Mouse (Mus musculus) CH12.LX (cell line): ENCODE data around the gene March1. TPM values are rescaled to one million over a fixed set of nuclear protein-coding genes. Genes with fewer than 3 reads are reported as not detected.

Source experiments
- DNase-seq: peaks from one replicate; pipeline ENCODE4 v3.0.0-alpha.2; 2013; ENCODE audit errors: extremely low read depth
- H3K27ac ChIP-seq: 2 replicates; pipeline ENCODE4 v1.5.1; 2012; ENCODE audit warnings: low read depth, mild to moderate bottlenecking, control low read depth, moderate library complexity; ENCODE audit not compliant: insufficient read depth
- H3K27me3 ChIP-seq: replicated peaks from 2 replicates; pipeline ENCODE3; 2012; ENCODE audit warnings: inconsistent platforms
- H3K36me3 ChIP-seq, 2 experiments: replicated peaks in 1 of 2; 2 replicates each; pipeline versions ENCODE3 to v1.6.1; 2012; ENCODE audit warnings: inconsistent platforms in 1 of 2, low read length in 1 of 2, mild to moderate bottlenecking in 1 of 2, mixed read lengths in 1 of 2, moderate library complexity in 1 of 2; ENCODE audit not compliant: control insufficient read depth in 1 of 2, insufficient read depth in 1 of 2
- H3K4me1 ChIP-seq, 2 experiments: 2 replicates each; pipeline ENCODE4 v1.6.1; 2012; ENCODE audit warnings: inconsistent platforms in 1 of 2, moderate library complexity in 1 of 2; ENCODE audit not compliant: insufficient read depth in 2 of 2, control insufficient read depth in 1 of 2
- H3K4me2 ChIP-seq: 2 replicates; pipeline ENCODE4 v1.6.1; 2012; ENCODE audit warnings: low read depth, mild to moderate bottlenecking, control low read depth; ENCODE audit not compliant: poor library complexity, insufficient read depth, severe bottlenecking
- H3K4me3 ChIP-seq, 3 experiments: fragments of 150-350 bp in 1 of 3; sonication (generic) in 1 of 3; replicated peaks in 1 of 3; 2 replicates each; pipeline versions ENCODE3 to v1.5.1; 2011 to 2012; ENCODE audit warnings: low read depth in 2 of 3, low read length in 2 of 3, mild to moderate bottlenecking in 2 of 3, moderate library complexity in 2 of 3, control low read depth in 1 of 3, improper control_type of control experiment in 1 of 3, inconsistent platforms in 1 of 3, mixed read lengths in 1 of 3; ENCODE audit not compliant: poor library complexity in 1 of 3
- H3K79me2 ChIP-seq: replicated peaks from 2 replicates; pipeline ENCODE4 v1.6.1; 2012; ENCODE audit warnings: mild to moderate bottlenecking, moderate library complexity; ENCODE audit not compliant: control insufficient read depth, poor library complexity, insufficient read depth, severe bottlenecking; ENCODE audit errors: extremely low read depth
- H3K9ac ChIP-seq: 2 replicates; pipeline ENCODE4 v1.6.1; 2012; ENCODE audit warnings: low read depth, mild to moderate bottlenecking, control low read depth, moderate library complexity; ENCODE audit not compliant: insufficient read depth
- H3K9me3 ChIP-seq: replicated peaks from 2 replicates; pipeline ENCODE3; 2012; ENCODE audit warnings: low read length, inconsistent platforms, mixed read lengths
- BHLHE40 ChIP-seq: IDR thresholded peaks from 2 replicates; pipeline ENCODE4 v1.6.1; 2011; ENCODE audit warnings: mild to moderate bottlenecking, low read depth, low read length, improper control_type of control experiment
- CHD1 ChIP-seq: IDR thresholded peaks from 2 replicates; pipeline ENCODE4 v1.6.1; 2012; ENCODE audit warnings: low read depth, low read length, improper control_type of control experiment, inconsistent platforms
- CHD2 ChIP-seq: IDR thresholded peaks from 2 replicates; pipeline ENCODE4 v1.6.1; 2011; ENCODE audit warnings: low read length, improper control_type of control experiment
- CTCF ChIP-seq, 2 experiments: IDR thresholded peaks in 1 of 2; conservative IDR thresholded peaks in 1 of 2; 2 replicates each; pipeline ENCODE4 v1.5.1; 2011 to 2012; ENCODE audit warnings: low read depth in 2 of 2, low read length in 2 of 2, improper control_type of control experiment in 1 of 2, inconsistent platforms in 1 of 2, mild to moderate bottlenecking in 1 of 2, moderate library complexity in 1 of 2
- E2F4 ChIP-seq: IDR thresholded peaks from 2 replicates; pipeline ENCODE4 v1.6.1; 2011; ENCODE audit warnings: low read depth, low read length, improper control_type of control experiment; ENCODE audit not compliant: insufficient replicate concordance
- EP300 ChIP-seq: IDR thresholded peaks from 2 replicates; pipeline ENCODE4 v1.6.1; 2011; ENCODE audit warnings: low read length, improper control_type of control experiment
- ETS1 ChIP-seq: conservative IDR thresholded peaks from 2 replicates; pipeline ENCODE4 v1.6.1; 2012; ENCODE audit warnings: low read depth, mild to moderate bottlenecking, inconsistent platforms, low read length, improper control_type of control experiment, moderate library complexity
- HCFC1 ChIP-seq: IDR thresholded peaks from 2 replicates; pipeline ENCODE4 v1.6.1; 2012; ENCODE audit warnings: low read depth, mild to moderate bottlenecking, inconsistent platforms, low read length, improper control_type of control experiment
- IRF4 ChIP-seq: IDR thresholded peaks from 2 replicates; pipeline ENCODE4 v1.6.1; 2014; ENCODE audit warnings: low read depth, mild to moderate bottlenecking, inconsistent platforms, low read length, improper control_type of control experiment
- JUN ChIP-seq: IDR thresholded peaks from 2 replicates; pipeline ENCODE4 v1.6.1; 2011; ENCODE audit warnings: low read depth, mild to moderate bottlenecking, low read length, improper control_type of control experiment, moderate library complexity; ENCODE audit not compliant: insufficient read depth
- JUND ChIP-seq: conservative IDR thresholded peaks from 2 replicates; pipeline ENCODE4 v1.6.1; 2011; ENCODE audit warnings: low read depth, low read length, improper control_type of control experiment
- KAT2A ChIP-seq: IDR thresholded peaks from 2 replicates; pipeline ENCODE4 v1.6.1; 2012; ENCODE audit warnings: low read length, improper control_type of control experiment, inconsistent platforms; ENCODE audit not compliant: insufficient replicate concordance
- MAFK ChIP-seq: IDR thresholded peaks from 2 replicates; pipeline ENCODE4 v1.6.1; 2011; ENCODE audit warnings: low read length, improper control_type of control experiment; ENCODE audit not compliant: insufficient replicate concordance
- MAX ChIP-seq: IDR thresholded peaks from 2 replicates; pipeline ENCODE4 v1.6.1; 2011; ENCODE audit warnings: low read length, improper control_type of control experiment
- MAZ ChIP-seq: IDR thresholded peaks from 2 replicates; pipeline ENCODE4 v1.6.1; 2012; ENCODE audit warnings: low read depth, mild to moderate bottlenecking, inconsistent platforms, low read length, improper control_type of control experiment, moderate library complexity
- MEF2A ChIP-seq: IDR thresholded peaks from 2 replicates; pipeline ENCODE4 v1.6.1; 2014; ENCODE audit warnings: low read depth, mild to moderate bottlenecking, inconsistent platforms, low read length, improper control_type of control experiment, borderline replicate concordance
- MXI1 ChIP-seq: IDR thresholded peaks from 2 replicates; pipeline ENCODE4 v1.6.1; 2011; ENCODE audit warnings: mild to moderate bottlenecking, low read depth, low read length, improper control_type of control experiment
- MYC ChIP-seq: IDR thresholded peaks from 2 replicates; pipeline ENCODE4 v1.6.1; 2011; ENCODE audit warnings: low read depth, mild to moderate bottlenecking, improper control_type of control experiment, low read length
- NELFE ChIP-seq: IDR thresholded peaks from 2 replicates; pipeline ENCODE4 v1.6.1; 2011; ENCODE audit warnings: low read depth, low read length, improper control_type of control experiment
- NRF1 ChIP-seq: IDR thresholded peaks from 2 replicates; pipeline ENCODE4 v1.6.1; 2014; ENCODE audit warnings: low read depth, mild to moderate bottlenecking, inconsistent platforms, low read length, improper control_type of control experiment, moderate library complexity
- POLR2A ChIP-seq: IDR thresholded peaks from 2 replicates; pipeline ENCODE4 v1.6.1; 2011; ENCODE audit warnings: low read depth, mild to moderate bottlenecking, improper control_type of control experiment, low read length
- POLR2AphosphoS2 ChIP-seq: IDR thresholded peaks from 2 replicates; pipeline ENCODE4 v1.6.1; 2011; ENCODE audit warnings: low read depth, low read length, improper control_type of control experiment
- RAD21 ChIP-seq: IDR thresholded peaks from 2 replicates; pipeline ENCODE4 v1.6.1; 2011; ENCODE audit warnings: low read depth, mild to moderate bottlenecking, low read length, improper control_type of control experiment, moderate library complexity
- RCOR1 ChIP-seq: conservative IDR thresholded peaks from 2 replicates; pipeline ENCODE4 v1.6.1; 2012; ENCODE audit warnings: low read depth, mild to moderate bottlenecking, inconsistent platforms, low read length, improper control_type of control experiment
- SMC3 ChIP-seq: IDR thresholded peaks from 2 replicates; pipeline ENCODE4 v1.6.1; 2011; ENCODE audit warnings: low read depth, low read length, improper control_type of control experiment
- TBP ChIP-seq: conservative IDR thresholded peaks from 2 replicates; pipeline ENCODE4 v1.6.1; 2011; ENCODE audit warnings: low read depth, low read length, improper control_type of control experiment
- TCF12 ChIP-seq: IDR thresholded peaks from 2 replicates; pipeline ENCODE4 v1.6.1; 2014; ENCODE audit warnings: low read depth, mild to moderate bottlenecking, inconsistent platforms, low read length, improper control_type of control experiment
- UBTF ChIP-seq: IDR thresholded peaks from 2 replicates; pipeline ENCODE4 v1.6.1; 2012; ENCODE audit warnings: low read depth, mild to moderate bottlenecking, inconsistent platforms, low read length, improper control_type of control experiment, moderate library complexity
- USF1 ChIP-seq: IDR thresholded peaks from 2 replicates; pipeline ENCODE4 v1.6.1; 2014; ENCODE audit warnings: low read depth, mild to moderate bottlenecking, inconsistent platforms, low read length, improper control_type of control experiment
- USF2 ChIP-seq: conservative IDR thresholded peaks from 2 replicates; pipeline ENCODE4 v1.6.1; 2011; ENCODE audit warnings: low read depth, low read length, improper control_type of control experiment
- ZC3H11A ChIP-seq: IDR thresholded peaks from 2 replicates; pipeline ENCODE4 v1.6.1; 2012; ENCODE audit warnings: low read depth, mild to moderate bottlenecking, inconsistent platforms, low read length, improper control_type of control experiment
- ZKSCAN1 ChIP-seq: IDR thresholded peaks from 2 replicates; pipeline ENCODE4 v1.6.1; 2012; ENCODE audit warnings: low read depth, inconsistent platforms, low read length, improper control_type of control experiment, borderline replicate concordance
- ZMIZ1 ChIP-seq: IDR thresholded peaks from 2 replicates; pipeline ENCODE4 v1.6.1; 2012; ENCODE audit warnings: low read depth, mild to moderate bottlenecking, inconsistent platforms, low read length, improper control_type of control experiment
- ZNF384 ChIP-seq: IDR thresholded peaks from 2 replicates; pipeline ENCODE4 v1.6.1; 2012; ENCODE audit warnings: low read depth, low read length, improper control_type of control experiment, inconsistent platforms
- dilution Hi-C: fragments of 300-500 bp; cut with MboI; formaldehyde crosslinking; loops from 2 replicates; pipeline ENCODE4 v1.14.3; 2020; ENCODE audit warnings: low sequenced_read_pairs; ENCODE audit not compliant: extremely low pct_unique_long_range_greater_than_20kb, extremely low pct_ligation_motif_present
- in situ Hi-C: fragments of 300-500 bp; cut with MboI; formaldehyde crosslinking; loops from 3 replicates; pipeline ENCODE4 v1.14.3; 2019; ENCODE audit warnings: low sequenced_read_pairs, low pct_ligation_motif_present, low pct_unique_long_range_greater_than_20kb, mixed read lengths
- polyA plus RNA-seq: library from polyadenylated mRNA; unstranded; fragments of >175 nt; gene quantifications from 2 replicates; pipeline ENCODE4 v1.2.1, GENCODE M21; 2012; ENCODE audit warnings: low read depth; ENCODE audit not compliant: insufficient read length
- total RNA-seq, 2 experiments: library from RNA; depleted of rRNA; stranded (reverse); fragments of 300-350 nt in 1 of 2; fragments of >200 nt in 1 of 2; gene quantifications; 2 replicates each; pipeline ENCODE4 v1.2.3; 2012 to 2014

March1 gene
- total and polyA plus RNA-seq, 3 experiments: 0.16 to 0.21 TPM; not detected in 1

- TF ChIP-seq NELFE: no peak
- H3K4me2 ChIP-seq: no peak overlapping the region
- H3K79me2 ChIP-seq: no peaks in the 10 kb centered on the region
- H3K4me3 ChIP-seq: no peak overlapping the region
- dilution Hi-C loops: no loop called here
- no peak overlapping the region for H3K27ac ChIP-seq
- H3K27me3 ChIP-seq: no peaks in the 10 kb centered on the region
- in situ Hi-C loops: no loop called here
- peaks cover 0 to 34% of the 10 kb centered on the region in 2 experiments; a peak in 2 of 4 replicates for H3K4me1 ChIP-seq
- DNase-seq: no peak
- H3K36me3 ChIP-seq: no peaks in the 10 kb centered on the region
- no peaks in the 10 kb centered on the region for H3K9me3 ChIP-seq
- no peak overlapping the region for H3K9ac ChIP-seq
These were observed 876.8 kb downstream of the March1 start for GRCm38 (mm10) chr8:66494496-66494895.

GRCm38 (mm10) chr8:66495726-66496125, 878.0 kb downstream of the March1 start:
- H3K9me3 ChIP-seq: no peaks in the 10 kb centered on the region
- H3K9ac ChIP-seq: no peak overlapping the region
- no peaks in the 10 kb centered on the region for H3K27me3 ChIP-seq
- H3K4me3 ChIP-seq: no peak overlapping the region
- no peaks in the 10 kb centered on the region for H3K36me3 ChIP-seq
- H3K4me1 ChIP-seq: peaks cover 0 to 28% of the 10 kb centered on the region in 2 experiments; a peak in 2 of 4 replicates
- no peaks in the 10 kb centered on the region for H3K79me2 ChIP-seq
- no peak overlapping the region for H3K27ac ChIP-seq
- dilution Hi-C loops: no loop called here
- DNase-seq: peak; percentile 77
- in situ Hi-C loops: loop anchor here (5.0 kb wide), 1 partner anchor 48 kb away; no protein-coding TSS in a partner anchor
- H3K4me2 ChIP-seq: no peak overlapping the region
- TF ChIP-seq RCOR1: no peak
- TF ChIP-seq ZC3H11A: no peak; the same call in 1 of the 2 replicates
- TF ChIP-seq JUN: no peak
- no peak for TF ChIP-seq MAFK
- TF ChIP-seq NRF1: no peak
- TF ChIP-seq MEF2A: no peak
- no peak; the same call in 1 of the 2 replicates for TF ChIP-seq MAZ
- no peak for TF ChIP-seq NELFE
- TF ChIP-seq CTCF (conservative IDR thresholded peaks at IDR 0.05 in 1 of 2, IDR thresholded peaks at IDR 0.05 in 1 of 2; ENCODE audit: low read depth in 2 of 2, low read length in 2 of 2): peak; percentile 65 to 84
- TF ChIP-seq CHD2: no peak
- no peak for TF ChIP-seq TBP
- peak; percentile 32; the same call in 1 of the 2 replicates for TF ChIP-seq IRF4
- no peak for TF ChIP-seq JUND
- no peak for TF ChIP-seq KAT2A
- peak; percentile 73; the same call in 1 of the 2 replicates for TF ChIP-seq MYC
- TF ChIP-seq USF2: no peak
- no peak for TF ChIP-seq USF1
- TF ChIP-seq ZKSCAN1: no peak
- TF ChIP-seq HCFC1: no peak
- no peak for TF ChIP-seq EP300
- TF ChIP-seq BHLHE40: no peak
- TF ChIP-seq MXI1: no peak
- TF ChIP-seq ETS1: no peak
- no peak for TF ChIP-seq POLR2A
- TF ChIP-seq MAX: peak; percentile 52; the same call in 1 of the 2 replicates
- TF ChIP-seq RAD21: peak; percentile 65
- no peak for TF ChIP-seq ZNF384
- peak; percentile 72 for TF ChIP-seq SMC3
- TF ChIP-seq POLR2AphosphoS2: no peak
- TF ChIP-seq UBTF: no peak
- no peak for TF ChIP-seq ZMIZ1
- TF ChIP-seq E2F4: no peak
- TF ChIP-seq CHD1: no peak
- no peak for TF ChIP-seq TCF12
